Mouse (Mus musculus) induced T-regulatory cell, adult 2 months (primary cell): ENCODE measurements at regions not wholly inside any gene's neighbourhood (a gene's known extent, or its start where the extent isn't known, plus 50 kb on each side); places are given as distances from the start of the nearest gene placed in this dataset.

Experiments used
- DNase-seq: peaks from one replicate; pipeline ENCODE4 v3.0.0-alpha.2; 2012; ENCODE audit warnings: low read depth

- no peak for DNase-seq
Observed at GRCm38 (mm10) chr14:106190721-106191120, 84.7 kb downstream of the Trim52 start.

DNA sequence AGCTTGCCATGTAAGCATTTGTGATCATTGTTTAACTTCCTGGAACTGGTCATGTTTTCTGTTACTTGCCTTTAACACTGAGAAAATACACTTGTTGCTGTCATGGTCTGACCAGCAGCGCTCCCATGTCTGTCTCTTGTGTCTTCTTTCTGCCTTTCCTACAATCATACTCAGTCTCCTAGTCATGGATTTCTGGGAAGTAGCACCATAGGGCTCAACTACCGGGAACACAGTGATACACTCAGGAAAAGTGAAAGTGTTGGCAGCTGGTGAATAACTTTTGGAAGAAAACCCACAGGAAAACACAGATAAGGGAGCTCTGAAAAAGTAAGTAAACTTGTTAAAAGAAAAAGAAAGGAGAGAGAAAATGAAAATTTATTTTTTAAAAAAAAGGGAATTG lies 87.6 kb downstream of the Trim52 start:
- DNase-seq, result no peak

GRCm38 (mm10) chr14:106194104-106194503 lies 88.1 kb downstream of the Trim52 start:
- DNase-seq, result no peak

- DNase-seq, result no peak
Observed at GRCm38 (mm10) chr14:106197826-106198225, 91.8 kb downstream of the Trim52 start.

DNA sequence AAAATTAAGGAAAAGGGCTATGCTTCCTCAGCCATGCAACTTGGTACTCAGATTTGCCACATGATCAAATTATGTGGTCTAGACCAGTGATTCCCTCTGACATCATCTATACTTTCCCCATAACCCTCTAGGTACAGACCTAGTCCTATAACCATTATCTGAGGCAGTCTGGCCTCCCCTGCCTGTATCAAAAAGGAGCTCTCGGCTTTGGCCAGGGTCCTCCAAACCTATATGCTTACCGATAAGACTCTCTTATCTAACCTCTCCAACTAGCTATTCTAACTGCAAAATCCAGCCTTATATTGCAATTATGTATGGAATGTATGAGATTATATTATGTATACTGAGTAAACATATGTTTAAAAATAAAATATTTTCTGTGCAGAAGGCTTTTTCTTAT lies 93.1 kb downstream of the Trim52 start:
- DNase-seq, result no peak

DNA sequence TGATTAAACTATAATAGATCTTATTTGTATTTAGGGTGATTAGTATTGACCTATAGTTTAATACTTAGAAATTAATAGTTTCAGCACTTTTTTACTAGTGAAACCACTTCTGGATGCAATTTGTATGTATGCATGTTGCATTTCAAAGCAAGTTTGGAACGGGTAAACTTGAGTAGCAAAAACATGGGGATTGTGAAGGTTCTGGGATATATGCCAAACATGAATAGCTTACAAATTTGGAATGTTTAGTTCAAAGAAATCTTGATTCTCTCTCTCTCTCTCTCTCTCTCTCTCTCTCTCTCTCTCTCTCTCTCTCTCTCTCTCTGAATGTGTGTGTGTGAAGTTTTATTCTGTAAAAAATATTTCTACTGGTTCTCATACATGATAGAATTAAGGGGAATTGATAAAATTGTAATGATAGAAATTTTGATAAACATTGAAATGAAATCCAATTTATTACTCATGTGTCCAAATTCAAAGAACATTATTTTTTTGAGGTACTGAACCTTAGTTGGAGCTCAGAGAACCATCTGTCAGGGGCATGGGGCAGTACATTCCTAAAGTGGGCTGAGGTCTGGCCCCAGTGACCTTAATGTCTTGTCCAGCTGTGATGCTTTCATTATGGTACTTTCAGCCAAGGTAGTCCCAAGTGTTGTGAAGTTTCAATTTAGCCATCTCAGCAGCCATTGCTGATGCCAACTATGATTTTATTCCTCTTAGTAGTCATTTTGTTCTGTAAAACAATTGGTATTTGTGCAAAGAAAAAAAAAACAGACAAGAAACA lies 93.7 kb downstream of the Trim52 start:
- DNase-seq, result no peak

GRCm38 (mm10) chr14:106211062-106211461 lies 105.1 kb downstream of the Trim52 start:
- DNase-seq, result no peak

DNA sequence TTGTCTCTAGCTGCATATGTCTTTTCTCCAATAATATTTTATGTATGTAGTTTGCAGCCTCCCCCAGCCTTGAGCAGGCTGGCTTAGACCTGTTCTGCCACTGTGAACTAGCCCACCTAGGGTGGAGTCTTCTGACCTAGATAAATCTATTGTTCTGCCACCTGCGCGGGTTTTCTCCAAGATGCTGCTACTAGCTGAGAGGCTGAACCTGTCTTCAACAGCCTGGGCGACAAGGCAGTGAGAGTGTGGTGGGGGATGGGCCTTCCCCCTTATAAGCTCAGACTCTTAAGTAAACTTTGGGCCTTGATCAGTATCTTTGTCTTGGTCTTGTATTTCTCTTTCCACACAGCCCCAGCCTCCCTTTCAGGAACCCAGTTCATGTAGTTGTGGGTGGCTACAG lies 111.7 kb downstream of the Trim52 start:
- DNase-seq, result no peak

DNA sequence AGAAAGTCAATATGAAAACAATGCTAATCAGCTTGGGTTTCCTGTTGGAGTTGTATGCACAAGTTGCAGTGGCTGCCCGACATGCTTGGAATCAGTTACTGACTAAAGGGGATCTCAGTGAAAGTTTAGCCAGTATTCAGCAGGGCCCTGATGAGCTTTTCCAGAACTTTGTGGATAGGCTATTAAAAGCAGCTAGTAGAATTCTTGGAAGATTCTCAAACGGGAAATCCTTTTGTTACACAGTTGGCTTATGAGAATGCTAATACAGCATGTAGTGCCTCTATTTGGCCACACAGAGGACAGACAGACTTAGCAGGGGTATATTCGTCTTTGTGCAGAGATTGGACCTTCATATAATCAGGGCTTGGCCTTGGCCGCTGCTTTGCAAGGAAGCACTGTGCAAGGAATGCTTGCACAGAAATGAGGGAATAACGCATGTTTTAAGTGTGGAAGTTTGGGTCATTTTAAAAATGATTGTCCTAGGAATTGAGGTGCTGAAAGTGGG lies 113.3 kb downstream of the Trim52 start:
- DNase-seq, result no peak

DNA sequence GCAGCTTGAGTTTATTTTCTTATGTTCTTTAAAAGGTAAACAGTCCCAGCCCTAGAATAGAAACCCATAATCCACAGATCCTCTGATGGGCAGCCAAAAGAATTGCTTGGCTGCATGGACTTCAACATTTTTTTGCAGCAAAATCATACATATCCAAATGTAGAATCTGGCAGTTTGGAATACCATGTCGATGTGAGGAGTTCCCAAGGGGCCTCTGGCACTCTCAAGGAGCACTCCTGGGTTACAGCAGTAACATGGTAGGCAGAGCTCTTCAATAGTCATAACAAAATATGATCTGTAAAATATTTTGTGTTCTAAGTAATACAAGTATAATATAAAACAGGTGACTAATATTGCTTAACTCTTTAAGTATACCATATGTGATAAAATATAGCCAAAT lies 119.4 kb downstream of the Trim52 start:
- no peak for DNase-seq

- no peak for DNase-seq
Observed at GRCm38 (mm10) chr14:106241721-106242405, 135.9 kb downstream of the Trim52 start.

- no peak for DNase-seq
Observed at GRCm38 (mm10) chr14:106259396-106260108, 153.6 kb downstream of the Trim52 start.

DNA sequence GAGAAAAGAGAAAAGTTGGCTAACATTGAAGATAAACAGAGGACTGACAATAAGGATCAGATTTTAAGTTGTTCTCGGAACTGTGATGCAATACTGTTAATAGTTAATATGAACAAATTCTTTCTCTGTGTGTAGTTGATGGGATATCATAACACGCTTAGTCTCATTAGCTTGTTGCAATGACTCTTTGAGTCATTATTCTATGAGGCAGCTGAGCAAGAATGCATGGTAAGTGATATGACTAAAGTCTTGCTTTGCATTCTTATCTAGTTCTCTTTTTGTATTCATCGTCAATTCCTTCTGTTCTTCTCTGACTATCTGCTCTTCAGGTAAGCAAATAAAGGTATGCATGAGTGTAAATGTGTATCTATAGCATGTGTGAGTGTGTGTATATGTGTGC lies 159.3 kb downstream of the Trim52 start:
- DNase-seq, result no peak

- DNase-seq, result no peak
Observed at GRCm38 (mm10) chr14:106267679-106268561, 161.9 kb downstream of the Trim52 start.

GRCm38 (mm10) chr14:106269680-106270079 lies 163.7 kb downstream of the Trim52 start:
- DNase-seq, result no peak

- DNase-seq, result no peak
Observed at GRCm38 (mm10) chr14:106313558-106313957, 207.6 kb downstream of the Trim52 start.

DNA sequence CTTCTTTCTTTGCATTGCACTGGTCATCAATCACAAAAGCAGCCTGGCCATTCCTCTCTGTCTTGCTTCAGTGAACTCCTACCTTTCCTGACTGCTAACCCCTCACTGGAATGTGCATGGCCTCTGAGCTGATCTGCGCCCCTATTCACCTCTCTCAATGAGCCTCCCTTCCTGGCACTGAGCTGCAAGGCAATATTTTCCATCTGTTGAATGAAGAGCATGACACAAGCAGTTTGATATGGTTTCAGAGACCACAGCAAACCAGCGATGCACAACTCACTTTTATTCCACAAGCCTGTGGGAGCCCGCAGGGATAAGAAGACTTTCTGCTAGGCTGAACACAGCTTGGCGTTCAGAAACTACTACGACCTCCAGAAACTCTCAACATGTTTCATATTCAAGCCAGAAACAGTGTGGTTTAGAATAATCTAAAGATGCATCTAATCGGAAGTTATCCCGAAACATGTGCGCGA lies 208.1 kb downstream of the Trim52 start:
- DNase-seq, result no peak

GRCm38 (mm10) chr14:106318767-106319166 lies 212.8 kb downstream of the Trim52 start:
- DNase-seq, result no peak

- no peak for DNase-seq
Observed at GRCm38 (mm10) chr14:106327653-106328283, 221.8 kb downstream of the Trim52 start.

GRCm38 (mm10) chr14:106364767-106365623 lies 259.0 kb downstream of the Trim52 start:
- DNase-seq, result no peak
